In genomic region chr1:71043951-71044350, GRCm38 (mm10) we compare ENCODE assay signal across 21 mouse cellular contexts. TPM values are rescaled to one million over a fixed set of nuclear protein-coding genes. Genes with fewer than 3 reads are reported as not detected.
DNase-seq lines count a peak whose midpoint lies in the region; TF ChIP-seq lines count a peak whose summit lies in the region.
"Had no signal": no experiment of that assay in that cellular context is flagged by ENCODE, and none has a peak within 500 bp of the region (broad histone marks: within the 10 kb centered on the region; RNA-seq: fewer than 3 reads in every experiment).

No protein-coding gene starts in this region.

- no peak for TF ChIP-seq CTCF in MEL (IDR thresholded peaks at IDR 0.05 in 2 of 3, conservative IDR thresholded peaks at IDR 0.05 in 1 of 3; ENCODE audit: control insufficient read depth in 1 of 3, insufficient read depth in 1 of 3, low read depth in 2 of 3, low read length in 3 of 3, poor library complexity in 1 of 3, severe bottlenecking in 1 of 3)

- no peak for TF ChIP-seq EP300 in MEL (IDR thresholded peaks at IDR 0.05; ENCODE audit: low read depth in 1 of 2, low read length in 2 of 2)

- no peak overlapping the region for H3K9ac ChIP-seq in MEL (ENCODE audit: control insufficient read depth, low read depth, low read length, poor library complexity, severe bottlenecking)
- H3K9ac ChIP-seq: embryonic facial prominence, embryonic 12.5 days; forebrain, embryonic 12.5 days had no signal

- no peaks in the 10 kb centered on the region for H3K79me2 ChIP-seq in MEL (ENCODE audit: control insufficient read depth, insufficient read depth, low read length, poor library complexity)

- peaks cover 12 to 21% of the 10 kb centered on the region in 2 experiments for H3K36me3 ChIP-seq in MEL (ENCODE audit: control insufficient read depth in 1 of 2, insufficient read depth in 2 of 2, low read length in 2 of 2)
- H3K36me3 ChIP-seq: embryonic facial prominence, embryonic 12.5 days had no signal

- no peaks in the 10 kb centered on the region for H3K27me3 ChIP-seq in MEL (ENCODE audit: control insufficient read depth in 1 of 2, insufficient read depth in 2 of 2, low read length in 2 of 2)
- H3K27me3 ChIP-seq: CH12.LX; embryonic facial prominence, embryonic 12.5 days; forebrain, embryonic 12.5 days; Patski had no signal

- peak; percentile 47 to 63 for DNase-seq in cerebellum, postnatal 10 days
- DNase-seq in cerebellum, adult 11-12 months: no peak
- peak; percentile 29 for DNase-seq in left cerebral cortex, postnatal 4 days
- no peak for DNase-seq in left cerebral cortex, postnatal 14 days (ENCODE audit: low spot score in 2 of 2)
- DNase-seq in MEL (ENCODE audit: low read depth, low spot score): peak; percentile 36
- no peak for DNase-seq in thymus, postnatal 10 days (ENCODE audit: low spot score in 2 of 2)
- DNase-seq: adrenal gland, adult 8-10 months; adrenal gland, postnatal 14 days; adrenal gland, postnatal 36 days; B cell, adult 2 months; cerebellum, adult 11 months; cerebellum, adult 2 months; cerebellum, adult 9-10 months had no signal

- TF ChIP-seq POLR2A in MEL (IDR thresholded peaks at IDR 0.05; ENCODE audit: control insufficient read depth in 1 of 2, insufficient read depth in 1 of 2, low read depth in 1 of 2, low read length in 2 of 2, poor library complexity in 1 of 2): no peak

- H3K9me3 ChIP-seq in MEL (replicated peaks; ENCODE audit: insufficient read depth, low read length): no peaks in the 10 kb centered on the region
- H3K9me3 ChIP-seq: embryonic facial prominence, embryonic 10.5 days; embryonic facial prominence, embryonic 12.5 days; forebrain, embryonic 10.5 days; forebrain, embryonic 12.5 days; G1E had no signal

- TF ChIP-seq RAD21 in MEL (IDR thresholded peaks at IDR 0.05; ENCODE audit: low read depth, low read length): no peak

- no peak overlapping the region for H3K4me3 ChIP-seq in MEL (ENCODE audit: control insufficient read depth in 1 of 2, insufficient read depth in 1 of 2, low read depth in 2 of 2, low read length in 2 of 2)
- H3K4me3 ChIP-seq: embryonic facial prominence, embryonic 10.5 days; embryonic facial prominence, embryonic 12.5 days; erythroblast, embryonic 14.5 days; forebrain, embryonic 10.5 days; forebrain, embryonic 12.5 days had no signal

- H3K27ac ChIP-seq in MEL (ENCODE audit: control insufficient read depth, low read depth, low read length): no peak overlapping the region
- H3K27ac ChIP-seq: embryonic facial prominence, embryonic 10.5 days; embryonic facial prominence, embryonic 12.5 days; forebrain, embryonic 10.5 days; forebrain, embryonic 12.5 days had no signal

- intact Hi-C loops in left cerebral cortex, postnatal 4 days (cut with DNase I): no loop called here
- intact Hi-C loops in left cerebral cortex, postnatal 14 days (cut with DNase I): no loop called here

- peaks cover 9 to 13% of the 10 kb centered on the region in 2 experiments for H3K4me1 ChIP-seq in MEL (ENCODE audit: control insufficient read depth in 1 of 2, insufficient read depth in 2 of 2, low read length in 2 of 2)
- H3K4me1 ChIP-seq: embryonic facial prominence, embryonic 10.5 days; embryonic facial prominence, embryonic 12.5 days; forebrain, embryonic 10.5 days; forebrain, embryonic 12.5 days had no signal

TF ChIP-seq in MEL, 35 proteins besides CTCF, POLR2A, EP300 and RAD21:
- TF ChIP-seq POLR2AphosphoS2 (IDR thresholded peaks at IDR 0.05; ENCODE audit: low read length): no peak
- TF ChIP-seq MYC (IDR thresholded peaks at IDR 0.05; ENCODE audit: low read depth, low read length): no peak
- no peak for TF ChIP-seq ZNF384 (IDR thresholded peaks at IDR 0.05; ENCODE audit: low read depth, low read length)
- TF ChIP-seq MAFK (IDR thresholded peaks at IDR 0.05; ENCODE audit: borderline replicate concordance, low read depth, low read length): no peak
- no peak for TF ChIP-seq GATA1 (IDR thresholded peaks at IDR 0.05; ENCODE audit: low read depth, low read length)
- no peak for TF ChIP-seq E2F4 (IDR thresholded peaks at IDR 0.05; ENCODE audit: borderline replicate concordance, low read depth, low read length)
TF ChIP-seq in MEL: peak in this region for 0.

RNA-seq across cellular contexts. Expression of gene Bard1, which starts 59.0 kb away (rescaled TPM):
- 1 to 10 TPM; 2.4 TPM for total RNA-seq in left cerebral cortex, postnatal 4 days (2021)
- under 1 TPM; 0.61 to 0.83 TPM for total RNA-seq in left cerebral cortex, postnatal 14 days (2021)
- 10.9 and 12.8 TPM in 2 replicates for total RNA-seq in MEL (2012; rRNA removed)
- polyA plus RNA-seq in MEL (2012; ENCODE audit: insufficient read depth in 1 of 2, insufficient read length in 2 of 2, low read depth in 1 of 2, low replicate concordance in 2 of 2, missing spikeins in 1 of 2): 1 to 10 TPM in 1 of 2 experiments, not detected in 1; 8.1 TPM

Comparison
In these comparisons a context has a peak if more than half of its experiments do, and no peak if none do; other contexts are left out.
1. DNase-seq: peak in cerebellum, postnatal 10 days (2 of 2), left cerebral cortex, postnatal 4 days (single experiment) and MEL (single experiment); none in cerebellum, adult 11-12 months (single experiment), left cerebral cortex, postnatal 14 days (0 of 2) and thymus, postnatal 10 days (0 of 2).